Mouse (Mus musculus): ENCODE data around the gene Slc37a3.
A peak's percentile ranks its signal among the peaks of the same experiment; 100 is the strongest.
"Not testable (repeated sequence)": the region's sequence is repeated elsewhere in the genome, so short reads cannot be mapped to it uniquely, and the experiment has no call there.

The Slc37a3 gene

DNA sequence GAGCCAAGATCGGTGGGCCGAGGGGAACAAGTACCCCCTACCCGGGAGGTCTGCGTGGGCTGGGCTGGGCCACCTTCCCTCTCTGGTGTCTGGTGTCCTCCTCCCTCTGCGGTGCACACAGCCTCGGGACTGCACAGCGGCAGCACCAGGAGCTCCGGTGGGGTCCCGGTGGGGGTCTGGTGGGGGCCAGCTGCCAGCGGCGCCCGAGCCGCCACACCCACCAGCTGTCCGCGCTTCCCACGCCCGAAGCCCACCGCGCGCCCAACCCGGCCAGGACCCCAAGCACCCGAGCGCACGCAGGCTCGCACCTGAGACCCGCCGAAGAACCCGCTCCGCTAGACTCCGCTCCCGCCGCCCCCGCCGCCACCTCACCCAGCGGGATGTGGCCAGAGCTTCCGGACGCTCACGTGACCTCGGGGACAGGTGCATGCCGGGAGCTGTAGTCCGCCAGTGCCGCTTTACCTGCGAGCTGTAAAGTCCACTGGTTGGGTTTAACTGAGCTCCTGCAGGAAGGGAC is at the start of gene Slc37a3:
Gene Slc37a3 (minus strand): TSS at position 365 of the 517 bp plus-strand sequence.
- peak; percentile 94 for DNase-seq (ENCODE audit: low spot score in 2 of 2)

GRCm38 (mm10) chr6:39426725-39427124 is 49.2 kb upstream of the Slc37a3 start:
- no peak for DNase-seq (ENCODE audit: low spot score in 2 of 2)

- no peak for DNase-seq (ENCODE audit: low spot score in 2 of 2)
These were observed 47.7 kb upstream of the Slc37a3 start for GRCm38 (mm10) chr6:39425181-39425580.

- DNase-seq (ENCODE audit: low spot score in 2 of 2), result no peak
These were observed 46.2 kb upstream of the Slc37a3 start for GRCm38 (mm10) chr6:39423686-39424085.

DNA sequence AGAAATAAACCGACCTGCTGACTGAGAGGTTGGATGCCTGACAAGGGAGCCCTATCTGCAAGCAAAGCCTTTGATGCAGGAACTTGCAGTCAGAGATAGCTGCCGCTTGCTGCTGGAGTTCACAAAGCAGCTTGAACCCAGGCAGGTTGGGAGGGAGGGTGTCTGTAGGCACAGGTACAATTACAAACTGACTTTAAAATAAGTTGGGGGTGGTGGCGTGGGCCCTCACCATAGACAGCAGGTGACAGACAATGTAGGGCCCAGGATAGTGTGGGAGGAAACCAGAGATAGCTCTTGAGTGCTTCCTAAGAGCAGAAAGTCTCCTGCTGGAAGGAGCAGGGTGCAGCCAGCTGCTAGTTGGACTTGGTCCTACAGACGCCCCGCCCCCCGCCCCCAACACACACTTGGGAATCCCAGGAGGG is 45.7 kb upstream of the Slc37a3 start:
- DNase-seq (ENCODE audit: low spot score in 2 of 2), result peak in 1 of 2 experiments; percentile 43

GRCm38 (mm10) chr6:39420867-39421266 is 43.4 kb upstream of the Slc37a3 start:
- DNase-seq (ENCODE audit: low spot score in 2 of 2), result no peak

GRCm38 (mm10) chr6:39419851-39420721 is 42.6 kb upstream of the Slc37a3 start, which contains the start of gene Mkrn1:
TSS of gene Mkrn1 (minus strand) at chr6:39420462.
- peak; percentile 88 to 90 for DNase-seq (ENCODE audit: low spot score in 2 of 2)

DNA sequence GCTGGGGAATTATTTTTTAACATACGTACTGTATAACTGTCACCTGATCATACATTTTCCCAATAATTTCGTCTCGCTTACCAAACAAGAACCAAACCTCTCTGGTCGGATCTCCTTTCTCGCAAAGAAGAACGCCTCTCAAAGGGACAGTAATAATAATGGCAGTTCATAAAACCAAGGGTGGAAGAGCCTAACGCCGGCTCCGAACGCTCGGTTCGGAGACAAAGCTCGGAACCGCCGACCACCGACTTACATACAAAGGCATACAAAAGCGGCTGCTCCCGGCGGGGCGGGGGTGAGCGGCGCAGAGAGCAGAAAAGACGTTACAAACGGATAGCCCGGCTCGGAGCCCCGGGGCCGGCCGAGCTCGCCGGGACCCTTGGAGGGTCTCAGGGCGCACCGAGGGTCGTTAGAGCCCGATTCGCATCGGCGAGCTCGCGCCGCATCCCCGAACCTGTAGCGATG is 41.9 kb upstream of the Slc37a3 start:
- DNase-seq (ENCODE audit: low spot score in 2 of 2), result peak in 1 of 2 experiments; percentile 63

DNA sequence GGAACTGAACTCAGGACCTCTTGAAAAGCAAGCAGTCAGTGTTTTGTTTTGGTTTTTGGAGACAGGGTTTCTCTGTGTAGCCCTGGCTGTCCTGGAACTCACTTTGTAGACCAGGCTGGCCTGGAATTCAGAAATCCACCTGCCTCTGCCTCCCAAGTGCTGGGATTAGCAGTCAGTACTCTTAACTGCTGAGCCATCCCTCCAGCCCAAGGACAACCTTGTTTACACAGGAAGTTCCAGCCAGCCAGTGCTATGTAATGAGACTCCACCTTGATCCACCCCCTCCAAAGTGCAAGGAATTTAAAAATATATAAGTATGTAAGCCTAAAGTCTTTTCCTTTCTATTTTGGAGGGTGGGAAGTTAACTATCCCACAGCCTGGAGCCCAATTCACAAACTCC is 39.2 kb upstream of the Slc37a3 start:
- not testable (repeated sequence) for DNase-seq (ENCODE audit: low spot score in 2 of 2)

- DNase-seq (ENCODE audit: low spot score in 2 of 2), result peak; percentile 74 to 82
These were observed 38.3 kb upstream of the Slc37a3 start for GRCm38 (mm10) chr6:39415762-39416161.

GRCm38 (mm10) chr6:39414106-39414505 is 36.6 kb upstream of the Slc37a3 start:
- DNase-seq (ENCODE audit: low spot score in 2 of 2), result no peak

DNA sequence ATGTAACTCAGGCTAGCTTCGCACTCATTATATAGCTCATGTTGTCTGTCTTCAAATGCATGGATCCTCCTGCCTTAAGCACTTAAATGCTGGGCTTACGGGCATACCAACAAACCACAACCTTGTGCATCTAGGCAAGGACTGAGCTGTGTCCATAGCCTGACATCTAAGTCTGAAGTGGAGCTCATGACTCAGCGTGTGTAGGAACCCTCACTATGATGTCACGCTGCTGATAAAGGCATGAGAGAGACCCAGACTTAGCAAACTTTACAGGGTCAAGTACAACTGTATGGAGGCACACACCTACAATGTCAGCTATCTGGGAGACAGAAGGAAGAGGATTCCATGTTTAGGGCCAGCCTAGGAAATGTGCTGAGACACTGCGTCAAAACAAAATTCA is 29.0 kb upstream of the Slc37a3 start:
- no peak for DNase-seq (ENCODE audit: low spot score in 2 of 2)

DNA sequence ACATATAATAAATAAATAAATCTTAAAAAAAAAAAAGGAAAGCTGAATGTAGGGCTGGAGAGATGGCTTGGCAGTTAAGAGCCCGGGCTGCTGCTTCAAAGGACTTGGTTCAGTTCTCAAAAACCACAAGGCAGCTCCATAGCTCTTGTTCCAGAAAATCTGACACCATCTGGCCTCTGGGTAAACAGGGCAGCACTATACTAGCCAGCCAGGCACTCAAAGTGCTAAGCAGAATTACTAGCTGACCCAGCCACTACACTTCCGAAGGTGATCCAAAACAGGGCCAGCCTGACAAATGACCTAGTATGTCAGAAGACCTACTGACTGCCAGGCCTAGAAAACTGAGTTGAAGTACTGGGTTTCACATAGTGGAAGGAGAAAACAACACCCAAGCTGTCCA is 25.7 kb upstream of the Slc37a3 start:
- DNase-seq (ENCODE audit: low spot score in 2 of 2), result no peak

- DNase-seq (ENCODE audit: low spot score in 2 of 2), result no peak
These were observed 22.9 kb upstream of the Slc37a3 start for GRCm38 (mm10) chr6:39400343-39400742.

GRCm38 (mm10) chr6:39398342-39398741 is 20.9 kb upstream of the Slc37a3 start:
- DNase-seq (ENCODE audit: low spot score in 2 of 2), result no peak

DNA sequence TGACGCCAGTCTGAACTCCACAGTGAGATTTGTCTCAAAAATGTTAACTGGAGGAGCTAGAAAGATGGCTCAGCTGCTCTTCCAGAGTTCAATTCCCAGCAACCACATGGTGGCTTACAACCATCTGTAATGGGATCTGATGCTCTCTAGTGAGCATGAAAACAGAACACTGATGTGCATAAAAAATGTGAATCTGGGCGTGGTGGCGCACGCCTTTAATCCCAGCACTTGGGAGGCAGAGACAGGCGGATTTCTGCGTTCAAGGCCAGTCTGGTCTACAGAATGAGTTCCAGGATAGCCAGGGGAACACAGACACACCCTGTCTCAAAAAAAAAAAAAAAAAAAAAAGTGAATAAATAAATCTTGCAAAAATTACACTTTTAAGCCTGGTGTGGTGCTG is 19.6 kb upstream of the Slc37a3 start:
- no peak for DNase-seq (ENCODE audit: low spot score in 2 of 2)

GRCm38 (mm10) chr6:39395916-39396315 is 18.4 kb upstream of the Slc37a3 start:
- no peak for DNase-seq (ENCODE audit: low spot score in 2 of 2)

GRCm38 (mm10) chr6:39395471-39395870 is 18.0 kb upstream of the Slc37a3 start:
- no peak for DNase-seq (ENCODE audit: low spot score in 2 of 2)

GRCm38 (mm10) chr6:39389988-39390387 is 12.5 kb upstream of the Slc37a3 start:
- DNase-seq (ENCODE audit: low spot score in 2 of 2), result no peak

DNA sequence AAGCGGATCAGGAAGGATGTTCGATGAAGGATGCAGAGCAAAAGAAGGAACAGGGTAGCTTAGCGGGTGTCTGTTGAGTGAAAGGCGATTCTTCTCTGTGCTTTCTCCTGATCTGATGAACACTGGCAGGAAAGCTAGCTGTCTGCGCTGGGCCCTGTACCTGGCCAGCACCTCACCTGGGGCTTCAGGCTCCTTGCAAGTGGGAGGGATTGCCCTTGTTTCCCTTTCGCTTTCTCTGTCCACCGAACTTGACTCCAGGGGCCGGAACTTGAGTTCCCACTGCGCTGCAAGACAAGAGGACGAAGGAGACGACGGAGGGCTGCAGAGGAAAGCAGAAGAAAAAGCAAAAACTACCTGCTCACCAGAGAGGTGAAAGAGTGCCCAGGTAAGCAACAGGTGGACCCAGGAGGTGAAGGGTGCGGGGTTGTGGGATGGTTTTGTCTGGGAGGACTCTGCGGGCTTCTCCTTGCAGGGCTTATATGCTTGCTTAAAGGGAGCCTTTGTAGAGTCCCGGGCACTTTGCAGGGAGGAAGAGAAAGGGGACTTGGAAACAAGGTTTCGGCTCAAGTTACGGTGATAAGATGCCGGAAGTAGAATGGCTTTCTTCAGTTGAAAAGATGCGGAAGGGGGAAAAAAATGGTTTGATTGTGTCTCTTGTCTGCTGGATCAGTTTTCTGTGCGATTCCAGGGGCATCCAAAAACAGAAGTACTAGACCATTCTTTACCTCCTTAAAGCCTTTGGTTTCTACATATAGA is 3.8 kb upstream of the Slc37a3 start, which contains the start of gene Rab19:
Gene Rab19 (plus strand): TSS at position 51 of the 756 bp plus-strand sequence.
- no peak for DNase-seq (ENCODE audit: low spot score in 2 of 2)

DNA sequence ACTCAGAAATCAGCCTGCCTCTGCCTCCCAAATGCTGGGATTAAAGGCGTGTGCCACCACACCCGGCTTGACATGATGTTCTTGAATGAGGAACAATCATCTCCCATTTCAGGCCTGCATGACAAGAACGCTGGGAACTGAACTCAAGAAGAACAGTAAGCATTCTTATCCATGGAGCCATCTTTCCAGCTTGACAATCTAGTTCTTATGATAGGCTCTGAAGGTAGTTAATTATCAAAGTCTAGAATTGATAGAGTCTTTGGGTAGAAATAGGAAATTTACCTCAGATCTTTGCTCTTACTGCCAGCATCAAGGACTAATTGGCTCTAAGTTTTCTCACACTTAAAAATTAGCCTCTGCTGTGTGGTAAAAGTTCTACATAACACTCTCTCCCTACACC is 2.8 kb upstream of the Slc37a3 start:
- no peak for DNase-seq (ENCODE audit: low spot score in 2 of 2)

- no peak for DNase-seq (ENCODE audit: low spot score in 2 of 2)
These were observed 2.3 kb upstream of the Slc37a3 start for GRCm38 (mm10) chr6:39379749-39380148.
